Mouse (Mus musculus) heart, postnatal 0 days (tissue): ENCODE results near the gene Gm20696.

Experiments
- CTCF ChIP-seq: IDR thresholded peaks from 2 replicates; pipeline ENCODE4 v1.5.1; 2016; ENCODE audit warnings: antibody characterized with exemption, control low read depth, low read depth
- EP300 ChIP-seq: IDR thresholded peaks from 2 replicates; pipeline ENCODE4 v1.6.1; 2016; ENCODE audit warnings: antibody characterized with exemption, low read depth

DNA sequence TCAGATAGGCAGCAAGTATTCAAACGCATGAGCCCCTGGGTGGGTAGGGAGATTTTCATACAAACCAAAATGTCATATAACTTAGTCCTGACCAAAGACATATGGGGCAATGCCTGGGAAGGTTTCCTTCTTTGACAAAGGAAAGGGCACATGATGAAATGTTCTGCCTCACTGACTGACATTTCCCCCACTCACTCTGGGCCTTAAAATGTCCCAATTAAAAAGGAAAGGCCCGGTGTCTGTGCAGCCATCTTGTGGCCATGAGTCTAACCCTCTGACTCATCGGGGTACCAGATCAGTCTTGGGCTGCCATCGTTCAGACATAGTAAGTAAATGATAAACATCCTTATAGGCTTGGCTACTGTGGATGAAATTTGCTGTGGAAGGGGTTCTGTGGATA, 454.1 kb downstream of the Gm20696 start:
- TF ChIP-seq CTCF (no peak), EP300 (no peak)
